Mouse (Mus musculus) lung, postnatal 0 days (tissue): Measurements from ENCODE around the gene Adcy7.

ENCODE experiments used
- CTCF ChIP-seq: IDR thresholded peaks from 2 replicates; pipeline ENCODE4 v1.5.1; 2016; ENCODE audit warnings: antibody characterized with exemption, mild to moderate bottlenecking
- EP300 ChIP-seq: IDR thresholded peaks from 2 replicates; pipeline ENCODE4 v1.6.1; 2016; ENCODE audit warnings: antibody characterized with exemption, mild to moderate bottlenecking, control low read depth

DNA sequence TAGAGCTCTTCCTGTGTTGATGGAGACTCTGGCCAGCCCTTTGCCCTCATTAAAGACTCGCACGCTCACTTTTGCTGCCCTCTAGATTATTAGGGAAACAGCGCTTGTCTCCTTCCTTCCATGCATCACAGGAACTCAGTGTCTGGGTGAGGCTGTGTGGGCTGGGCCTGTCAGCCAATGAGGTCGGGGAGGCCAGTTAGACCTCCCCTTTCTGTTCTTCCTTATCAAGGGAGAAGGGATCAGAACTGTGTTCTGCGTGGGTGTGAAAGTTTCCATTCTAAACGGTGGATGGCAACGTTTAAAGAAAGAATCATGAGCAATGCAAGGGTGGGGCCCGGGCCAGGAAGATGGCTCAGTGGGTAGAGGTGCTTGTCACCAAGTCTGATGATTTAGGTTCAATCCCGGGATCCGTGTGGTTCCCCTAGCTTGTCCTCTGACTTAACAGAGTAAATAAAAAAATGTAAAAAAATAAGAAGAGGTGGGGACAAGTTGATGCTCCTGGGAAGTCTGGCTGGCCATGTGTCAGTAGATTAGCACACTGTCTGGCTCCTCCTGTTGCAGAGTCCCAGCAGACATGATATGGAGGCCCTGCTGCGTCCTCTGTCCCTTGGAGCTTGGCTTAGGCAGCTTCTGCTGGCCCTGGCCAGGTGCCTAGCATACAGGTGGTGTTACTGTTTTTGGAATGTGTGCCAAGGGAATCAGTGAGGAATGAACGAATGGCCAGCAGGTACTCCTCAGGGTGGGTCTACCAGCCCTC lies 26.0 kb downstream of the Adcy7 start:
- TF ChIP-seq EP300 (no peak), CTCF (no peak)
